Mouse (Mus musculus) thymus, postnatal 10 days (tissue): ENCODE measurements around the gene Cactin.
A peak's percentile ranks its signal among the peaks of the same experiment; 100 is the strongest.

ENCODE experiments used
- DNase-seq, 2 experiments: peaks; one replicate each; pipeline ENCODE4 v3.0.0; 2021; ENCODE audit warnings: low spot score in 2 of 2

Gene Cactin

DNA sequence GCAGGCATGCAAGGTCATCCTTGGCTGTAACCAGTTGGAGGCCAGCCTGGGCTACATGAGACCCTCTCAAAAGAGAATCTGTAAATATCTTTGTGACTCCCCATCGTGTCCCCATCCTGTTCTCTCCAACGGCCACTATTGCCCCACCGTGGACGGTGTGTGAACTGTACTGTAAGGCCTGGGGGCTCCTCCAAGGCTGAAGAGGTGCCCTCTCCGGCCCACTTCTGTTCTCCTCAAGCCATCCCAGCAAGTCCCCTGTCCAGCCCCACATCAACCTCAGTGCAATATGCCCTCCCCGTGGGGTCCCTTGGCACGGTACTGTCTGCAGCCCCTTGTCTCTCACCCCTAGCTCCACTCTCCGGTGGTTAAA, 1.6 kb upstream of the Cactin start:
- peak in 1 of 2 experiments; percentile 33 for DNase-seq

DNA sequence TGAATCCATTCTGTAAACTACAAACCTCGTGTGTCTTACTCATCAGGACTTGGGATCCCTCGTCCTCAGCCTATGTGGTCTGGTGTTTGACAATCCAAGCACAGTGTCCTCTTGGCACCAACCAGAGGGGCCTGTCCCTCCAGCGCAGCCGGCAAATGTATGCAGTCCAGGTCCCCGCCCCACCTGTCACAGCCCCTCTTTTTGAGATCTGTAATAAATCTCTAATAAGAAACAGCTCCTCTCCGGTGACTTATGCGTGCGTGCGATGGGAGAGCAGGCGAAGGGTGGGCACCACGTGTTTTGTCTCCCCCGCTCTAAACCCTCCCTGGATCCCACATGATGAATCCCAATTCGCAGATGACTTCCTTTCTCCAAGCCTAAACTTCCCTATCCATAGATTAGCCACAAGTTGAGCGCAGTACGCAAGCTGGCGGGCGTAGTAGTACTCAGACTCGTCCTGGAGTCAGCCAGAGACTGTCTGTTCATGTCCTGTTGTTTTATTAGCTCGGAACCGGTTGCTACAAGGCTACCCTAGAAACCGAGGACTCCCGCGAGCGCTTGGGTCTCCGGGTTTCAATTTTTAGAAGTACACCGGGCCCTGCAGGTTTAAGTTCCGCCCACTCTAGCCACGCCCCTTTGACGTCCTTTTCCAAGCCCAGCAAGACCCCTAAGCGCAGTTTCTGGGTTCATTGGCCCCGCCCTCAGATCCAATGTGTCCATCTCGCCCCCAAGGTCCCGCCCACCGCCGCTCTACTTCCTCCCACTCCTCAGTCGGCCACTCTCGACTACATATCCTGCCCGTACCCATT, 958 bp upstream of the Cactin start:
- DNase-seq: peak; percentile 30 to 47

DNA sequence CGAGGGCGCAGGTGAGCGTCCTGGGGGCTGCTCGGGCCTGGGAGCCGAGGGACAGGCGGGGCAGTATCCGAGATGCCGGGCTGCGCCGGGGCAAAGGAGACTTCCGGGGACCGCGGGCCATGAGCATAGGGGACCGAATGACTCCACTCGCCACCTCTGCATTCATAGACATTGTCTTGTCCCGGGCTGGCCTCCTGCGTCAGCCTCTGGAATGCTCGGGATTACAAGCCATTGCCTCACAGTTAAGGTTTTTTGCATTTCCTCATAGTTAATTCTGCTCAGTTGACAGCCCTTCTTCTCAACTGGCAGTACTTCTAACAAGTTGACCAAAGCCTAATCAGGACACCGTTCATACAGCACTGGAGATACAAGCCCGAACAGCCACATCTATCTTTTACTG, 533 bp downstream of the Cactin start:
- DNase-seq: no peak

DNA sequence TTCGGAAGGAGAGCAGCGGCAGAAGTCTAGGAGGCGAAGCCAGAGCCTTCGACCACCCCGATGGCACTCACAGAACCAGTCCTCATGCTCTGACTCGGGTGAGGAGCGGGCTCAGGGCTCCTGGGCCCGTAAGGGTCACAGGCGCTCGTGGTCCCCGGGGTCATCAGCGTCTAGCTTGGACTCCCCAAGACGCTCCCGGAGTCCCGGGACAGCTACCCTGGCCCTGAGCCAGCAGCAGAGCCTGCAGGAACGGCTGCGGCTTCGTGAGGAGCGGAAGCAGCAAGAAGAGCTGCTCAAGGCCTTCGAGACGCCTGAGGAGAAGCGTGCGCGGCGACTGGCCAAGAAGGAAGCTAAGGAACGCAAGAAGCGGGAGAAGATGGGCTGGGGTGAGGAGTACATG, 1.5 kb downstream of the Cactin start:
- DNase-seq: no peak

DNA sequence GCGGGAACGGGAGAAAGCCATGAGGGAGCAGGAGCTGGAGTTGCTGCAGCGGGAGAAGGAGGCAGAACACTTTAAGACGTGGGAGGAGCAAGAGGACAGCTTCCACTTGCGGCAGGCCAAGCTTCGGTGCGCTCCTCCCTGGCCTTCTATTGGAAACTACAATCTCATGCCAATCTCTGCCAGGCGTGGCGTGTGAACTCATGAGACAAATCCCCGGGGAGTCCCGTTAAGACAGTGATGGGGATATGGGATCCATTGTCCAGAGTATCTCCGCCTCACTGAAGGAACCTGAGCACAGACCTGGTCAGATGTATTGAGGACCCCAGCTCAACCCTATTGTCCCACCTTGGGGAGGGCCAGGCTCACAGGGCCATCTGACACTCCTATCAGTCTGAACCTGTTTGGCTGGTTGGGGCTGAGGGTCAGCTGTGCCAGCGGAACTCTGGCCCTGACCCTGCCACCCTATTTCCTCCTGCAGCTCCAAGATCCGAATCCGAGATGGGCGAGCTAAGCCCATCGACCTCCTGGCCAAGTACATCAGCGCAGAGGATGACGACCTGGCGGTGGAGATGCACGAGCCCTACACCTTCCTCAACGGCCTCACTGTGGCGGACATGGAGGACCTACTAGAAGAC, 2.4 kb downstream of the Cactin start:
- DNase-seq: no peak

DNA sequence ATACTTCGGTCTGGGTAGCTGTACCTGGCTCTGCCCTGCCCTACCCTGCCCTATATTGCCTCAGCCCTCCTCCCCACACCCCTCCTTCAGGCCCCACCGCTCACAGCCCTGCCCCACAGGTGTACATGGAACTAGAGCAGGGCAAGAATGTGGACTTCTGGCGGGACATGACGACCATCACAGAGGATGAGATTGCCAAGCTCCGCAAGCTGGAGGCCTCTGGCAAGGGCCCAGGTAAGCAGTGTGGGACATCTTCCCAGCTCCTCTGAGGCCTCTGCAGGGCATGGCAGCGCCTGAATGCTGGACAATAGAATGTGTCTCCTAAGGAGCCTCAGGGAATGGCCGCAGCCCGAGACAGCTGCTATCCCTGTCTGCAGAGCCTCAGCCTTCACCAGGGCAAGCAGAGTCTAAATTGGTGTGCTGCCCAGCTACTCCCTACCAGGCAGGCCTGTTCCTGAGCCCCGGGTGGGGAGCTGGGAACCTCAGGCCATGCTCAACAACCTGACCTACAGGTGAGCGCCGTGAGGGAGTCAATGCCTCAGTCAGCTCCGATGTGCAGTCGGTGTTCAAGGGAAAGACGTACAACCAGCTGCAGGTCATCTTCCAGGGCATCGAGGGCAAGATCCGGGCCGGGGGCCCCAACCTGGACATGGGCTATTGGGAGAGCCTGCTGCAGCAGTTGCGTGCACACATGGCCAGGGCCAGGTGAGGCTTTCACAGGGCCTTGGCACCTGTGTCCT, 3.1 kb downstream of the Cactin start:
- no peak for DNase-seq

- DNase-seq: no peak
These were observed 4.3 kb downstream of the Cactin start for GRCm38 (mm10) chr10:81325176-81325575.

- DNase-seq: no peak
These were observed 4.9 kb downstream of the Cactin start for GRCm38 (mm10) chr10:81325781-81326180.

- peak in 1 of 2 experiments; percentile 42 for DNase-seq
These were observed 6.0 kb downstream of the Cactin start for GRCm38 (mm10) chr10:81326858-81327257.

- DNase-seq: peak in 1 of 2 experiments; percentile 25
These were observed 7.1 kb downstream of the Cactin start for GRCm38 (mm10) chr10:81327959-81328358.

DNA sequence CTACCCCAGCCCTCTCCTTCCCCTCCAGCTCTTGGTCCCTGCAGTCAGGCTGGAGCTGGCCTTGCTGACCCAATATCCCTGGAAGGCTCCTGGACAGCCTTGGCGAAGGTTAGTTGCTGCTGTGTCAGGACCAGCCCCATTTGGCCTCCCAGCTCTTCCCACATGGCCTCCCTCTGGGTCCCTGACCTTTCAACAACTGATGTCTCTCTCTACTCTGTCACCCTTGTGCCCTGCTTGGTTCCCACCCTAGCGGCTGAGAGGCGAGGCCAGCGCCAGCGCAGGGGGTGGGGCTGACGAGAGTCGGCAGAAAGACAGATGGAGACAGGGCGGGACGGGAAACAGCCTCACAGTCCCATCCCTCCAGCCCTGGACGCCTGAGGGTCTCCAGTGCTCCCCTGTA, 7.5 kb downstream of the Cactin start, which contains the start of gene Tbxa2r:
TSS of gene Tbxa2r (plus strand) at position 346 of the 400 bp plus-strand sequence.
- peak; percentile 87 to 89 for DNase-seq

DNA sequence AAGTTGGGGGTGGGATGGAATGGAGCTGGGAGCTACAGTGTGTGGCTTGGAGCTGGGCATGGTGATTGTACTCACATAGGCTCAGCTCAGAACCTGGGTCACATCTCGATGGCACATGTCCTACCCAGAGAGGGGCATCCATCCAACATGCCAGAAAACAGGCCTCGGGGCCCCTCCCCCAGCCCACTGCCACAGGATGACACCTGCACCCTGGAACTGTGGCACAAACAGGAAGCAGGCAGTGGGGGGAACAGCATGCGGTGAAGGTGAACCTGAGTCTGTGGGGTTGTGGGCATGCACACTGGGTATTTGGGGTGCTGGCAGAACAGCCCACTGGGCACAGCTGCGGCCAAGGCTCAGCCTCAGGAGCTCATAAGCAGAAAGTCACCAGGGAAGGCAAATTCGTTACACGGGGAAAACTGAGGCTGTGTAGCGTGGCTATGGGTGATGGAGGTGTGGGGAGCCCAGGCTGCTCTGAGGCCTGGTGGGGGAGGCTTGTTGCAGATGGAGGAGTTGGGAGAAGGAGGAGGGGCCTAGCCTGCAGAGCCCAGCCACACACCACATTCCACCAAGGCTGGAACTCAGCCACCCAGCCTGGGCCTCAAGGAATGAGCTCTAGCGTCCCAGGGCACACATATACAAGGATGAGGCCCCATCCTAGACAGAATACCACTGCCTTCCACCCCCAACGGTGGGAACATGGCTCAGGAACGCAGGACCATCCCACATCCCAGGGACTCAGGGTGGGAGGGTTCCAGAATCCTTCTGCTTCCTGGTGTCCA, 8.5 kb downstream of the Cactin start:
- DNase-seq: peak; percentile 86 to 90

GRCm38 (mm10) chr10:81330007-81330406, 9.1 kb downstream of the Cactin start:
- DNase-seq: no peak

DNA sequence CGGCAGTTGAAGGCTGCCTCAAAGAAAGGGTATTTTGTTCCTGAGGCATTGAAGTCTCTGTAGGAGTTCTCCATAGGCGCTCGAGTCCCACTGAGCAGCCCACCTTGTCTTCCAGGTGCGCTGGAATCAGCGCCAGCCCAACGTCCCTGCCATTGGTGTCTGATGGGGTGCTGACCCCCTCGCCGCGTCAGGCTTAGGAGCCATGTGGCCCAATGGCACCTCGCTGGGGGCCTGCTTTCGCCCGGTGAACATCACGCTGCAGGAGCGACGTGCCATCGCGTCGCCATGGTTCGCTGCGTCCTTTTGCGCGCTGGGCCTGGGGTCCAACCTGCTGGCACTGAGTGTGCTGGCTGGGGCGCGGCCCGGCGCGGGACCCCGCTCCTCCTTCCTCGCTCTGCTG, 11.4 kb downstream of the Cactin start:
- no peak for DNase-seq

DNA sequence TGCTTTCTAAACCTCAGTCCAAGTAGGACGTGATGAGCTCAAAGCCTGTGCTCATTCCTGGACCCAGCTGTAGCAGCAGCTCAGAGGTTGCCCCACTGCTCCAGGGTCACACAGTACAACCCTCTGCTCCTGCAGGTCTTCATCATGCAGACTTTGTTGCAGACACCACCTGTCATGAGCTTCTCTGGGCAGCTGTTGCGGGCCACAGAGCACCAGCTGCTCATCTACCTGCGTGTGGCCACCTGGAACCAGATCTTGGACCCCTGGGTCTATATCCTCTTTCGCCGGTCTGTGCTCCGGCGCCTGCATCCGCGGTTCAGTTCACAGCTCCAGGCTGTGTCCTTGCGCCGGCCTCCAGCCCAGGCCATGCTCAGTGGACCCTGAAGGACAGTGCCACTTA, 13.4 kb downstream of the Cactin start:
- no peak for DNase-seq

DNA sequence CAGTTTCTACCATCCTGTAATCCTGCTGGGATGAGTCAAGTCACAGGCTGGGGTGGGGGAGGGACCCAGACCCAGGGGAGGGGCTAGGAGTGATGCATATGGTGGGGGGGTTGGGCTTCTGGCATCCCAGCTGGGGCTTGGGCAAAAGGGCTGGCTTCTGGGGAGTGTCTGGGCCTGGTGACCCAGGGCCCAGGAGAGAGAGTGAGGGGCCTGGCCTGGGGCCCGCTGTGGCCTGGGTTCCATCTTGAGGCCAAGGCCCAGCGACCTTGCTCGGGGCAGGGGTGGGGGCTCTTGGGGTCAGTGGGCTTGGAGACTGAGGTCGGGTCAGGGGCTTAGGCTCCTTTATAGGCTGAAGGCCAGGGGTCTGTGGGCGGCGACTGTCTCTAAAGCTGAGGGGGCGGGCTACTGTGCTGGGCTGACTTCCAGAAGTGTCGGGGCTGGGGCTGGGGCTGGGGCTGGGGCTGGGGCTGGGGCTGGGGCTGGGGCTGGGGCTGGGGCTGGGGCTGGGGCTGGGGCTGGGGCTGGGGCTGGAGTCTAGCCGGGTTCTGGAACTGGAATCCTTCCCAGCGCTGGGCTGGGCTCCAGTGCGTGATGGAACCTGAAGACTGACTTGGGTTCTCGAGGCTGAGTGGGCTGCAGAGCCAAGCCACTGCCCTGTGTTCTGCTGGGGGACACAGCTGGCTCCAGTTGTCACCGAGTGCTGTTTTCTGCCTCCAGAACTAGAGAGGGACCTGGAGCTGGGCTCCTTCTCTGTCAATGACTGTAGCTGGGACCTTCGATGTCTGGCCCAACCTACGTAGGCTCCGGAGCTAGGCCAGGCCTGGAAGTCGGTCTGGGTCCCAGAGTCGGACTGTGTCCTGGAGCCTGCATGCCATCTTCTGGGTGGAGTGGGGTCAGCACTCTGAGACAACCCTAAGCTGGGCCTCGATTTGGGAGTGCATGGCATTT, 14.8 kb downstream of the Cactin start:
- no peak for DNase-seq

DNA sequence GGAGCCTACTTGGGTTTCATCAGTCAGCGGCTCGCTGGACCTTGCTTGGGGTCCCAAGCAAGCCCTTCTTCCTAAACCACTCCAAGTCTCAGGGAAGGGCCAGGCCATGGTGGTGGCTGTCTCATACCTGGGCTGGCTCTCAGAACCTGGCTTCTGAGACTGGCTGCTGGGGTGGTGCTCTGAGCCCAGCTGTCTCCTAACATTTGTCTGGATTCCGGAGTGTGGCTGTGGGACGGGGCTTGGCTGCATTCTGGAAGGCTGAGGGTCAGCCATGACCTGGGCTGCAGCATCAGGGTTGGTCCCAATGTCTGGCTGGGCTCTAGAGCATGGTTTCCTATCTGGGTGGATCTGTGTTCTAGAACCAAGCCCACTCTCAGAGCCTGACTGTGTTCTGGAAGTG, 15.7 kb downstream of the Cactin start:
- DNase-seq: no peak

GRCm38 (mm10) chr10:81340551-81341332, 19.8 kb downstream of the Cactin start:
- no peak for DNase-seq

DNA sequence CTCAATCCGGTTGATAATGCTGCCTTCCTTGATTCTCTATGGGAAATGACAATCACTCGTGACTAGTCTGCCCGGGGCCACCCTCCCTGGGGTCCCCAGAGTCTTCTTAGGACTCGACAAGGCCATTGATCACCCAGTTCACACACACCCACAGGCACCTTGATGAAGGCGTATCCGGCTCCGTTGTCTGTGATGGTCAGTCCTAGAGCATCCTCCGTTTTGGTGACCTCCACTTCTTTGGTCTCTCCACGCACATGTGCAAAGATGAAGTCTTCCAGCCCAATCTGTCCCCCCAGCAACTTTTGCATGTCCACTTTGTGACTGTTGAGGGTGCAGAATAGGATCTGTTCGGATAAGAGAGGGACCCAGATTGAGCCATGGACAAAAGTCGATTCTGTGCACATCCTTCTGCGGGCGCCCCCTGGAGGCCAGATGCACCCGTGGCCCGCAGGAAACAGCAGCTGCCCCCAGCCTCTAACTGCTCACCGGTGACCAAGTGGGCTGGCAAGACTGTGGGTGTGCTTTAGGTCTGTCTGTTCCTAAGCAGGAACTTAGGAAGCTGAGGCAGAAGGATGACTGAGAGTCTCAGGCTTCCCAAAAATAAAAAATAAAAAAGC, 20.5 kb downstream of the Cactin start:
- DNase-seq: peak; percentile 62 to 90
